Mouse (Mus musculus): ENCODE results near the gene Tnrc6b.
"Not testable (repeated sequence)": the region's sequence is repeated elsewhere in the genome, so short reads cannot be mapped to it uniquely, and the experiment has no call there.

Gene Tnrc6b

GRCm38 (mm10) chr15:80928811-80929355, 217.8 kb downstream of the Tnrc6b start:
- no peak for DNase-seq

- DNase-seq: no peak
Measured at GRCm38 (mm10) chr15:80930048-80930571, 219.0 kb downstream of the Tnrc6b start.

- not testable (repeated sequence) for DNase-seq
Measured at GRCm38 (mm10) chr15:80930676-80931320, 219.7 kb downstream of the Tnrc6b start.

GRCm38 (mm10) chr15:80931345-80931960, 220.3 kb downstream of the Tnrc6b start:
- DNase-seq: no peak

GRCm38 (mm10) chr15:80934841-80935240, 223.7 kb downstream of the Tnrc6b start:
- DNase-seq: no peak

GRCm38 (mm10) chr15:80936686-80937085, 225.6 kb downstream of the Tnrc6b start:
- DNase-seq: peak in 1 of 2 experiments; percentile 16

- DNase-seq: no peak
Measured at GRCm38 (mm10) chr15:80938615-80939014, 227.5 kb downstream of the Tnrc6b start.

- no peak for DNase-seq
Measured at GRCm38 (mm10) chr15:80939401-80939800, 228.3 kb downstream of the Tnrc6b start.

GRCm38 (mm10) chr15:80941468-80942040, 230.4 kb downstream of the Tnrc6b start:
- no peak for DNase-seq

GRCm38 (mm10) chr15:80945851-80946250, 234.7 kb downstream of the Tnrc6b start:
- DNase-seq: peak; percentile 24 to 74

- DNase-seq: peak; percentile 90 to 94
Measured at GRCm38 (mm10) chr15:80948145-80949135, 237.3 kb downstream of the Tnrc6b start, which contains the start of gene Adsl. TSS of gene Adsl (plus strand) at chr15:80948490.

GRCm38 (mm10) chr15:80949431-80949830, 238.3 kb downstream of the Tnrc6b start:
- no peak for DNase-seq

GRCm38 (mm10) chr15:80950055-80950454, 238.9 kb downstream of the Tnrc6b start:
- no peak for DNase-seq

GRCm38 (mm10) chr15:80953971-80954370, 242.9 kb downstream of the Tnrc6b start:
- DNase-seq: no peak

- no peak for DNase-seq
Measured at GRCm38 (mm10) chr15:80954861-80955260, 243.7 kb downstream of the Tnrc6b start.

- DNase-seq: no peak
Measured at GRCm38 (mm10) chr15:80955836-80956438, 244.8 kb downstream of the Tnrc6b start.

- no peak for DNase-seq
Measured at GRCm38 (mm10) chr15:80969371-80969770, 258.3 kb downstream of the Tnrc6b start.

GRCm38 (mm10) chr15:80974311-80974710, 263.2 kb downstream of the Tnrc6b start:
- peak; percentile 16 to 54 for DNase-seq

GRCm38 (mm10) chr15:80975666-80976065, 264.6 kb downstream of the Tnrc6b start:
- no peak for DNase-seq

- DNase-seq: peak; percentile 87 to 94
Measured at GRCm38 (mm10) chr15:80977620-80978334, 266.7 kb downstream of the Tnrc6b start, which contains the start of gene Sgsm3. TSS of gene Sgsm3 (plus strand) at chr15:80977765.

- no peak for DNase-seq
Measured at GRCm38 (mm10) chr15:80979611-80980010, 268.5 kb downstream of the Tnrc6b start.
